Mouse (Mus musculus): ENCODE data around the gene Cldn2.

- TF ChIP-seq CTCF (IDR thresholded peaks at IDR 0.05; ENCODE audit: low read depth, low read length) = no peak
- TF ChIP-seq POLR2A (IDR thresholded peaks at IDR 0.05; ENCODE audit: insufficient read depth, low read length) = no peak
Measured at GRCm38 (mm10) chrX:139769975-139770637, 30.5 kb upstream of the Cldn2 start.

Measured in ES-Bruce4 (cell line).